Mouse (Mus musculus) limb, embryonic 14.5 days (tissue): ENCODE measurements around the gene Hells. TPM values are rescaled to one million over a fixed set of nuclear protein-coding genes. Genes with fewer than 3 reads are reported as not detected.

Source experiments
- ATAC-seq: fragments of 200-750 bp; cut with Nextera tagmentation; 2 replicates; pipeline ENCODE4 v1.8.0; 2017; ENCODE audit warnings: low read depth, moderate number of reproducible peaks, moderate TSS enrichment; ENCODE audit not compliant: low FRiP score
- DNase-seq: peaks from one replicate; pipeline ENCODE4 v3.0.0-alpha.2; 2015; ENCODE audit warnings: low spot score
- H3K27ac ChIP-seq: fragments of 300-500 bp; sonication (generic); replicated peaks from 2 replicates; pipeline ENCODE4 v1.5.1; 2014; ENCODE audit warnings: low read depth, mild to moderate bottlenecking, low read length, moderate library complexity, mixed read lengths
- H3K27me3 ChIP-seq: fragments of 300-500 bp; sonication (generic); 2 replicates; pipeline ENCODE4 v1.6.1; 2014; ENCODE audit warnings: low read length, mixed read lengths; ENCODE audit not compliant: control insufficient read depth, insufficient read depth
- H3K36me3 ChIP-seq: fragments of 300-500 bp; sonication (generic); 2 replicates; pipeline ENCODE4 v1.6.1; 2014; ENCODE audit warnings: mild to moderate bottlenecking, low read length, moderate library complexity, mixed read lengths; ENCODE audit not compliant: control insufficient read depth, insufficient read depth
- H3K4me1 ChIP-seq: fragments of 300-500 bp; sonication (generic); 2 replicates; pipeline ENCODE4 v1.6.1; 2014; ENCODE audit warnings: antibody characterized with exemption, low read length, mixed read lengths; ENCODE audit not compliant: control insufficient read depth, insufficient read depth
- H3K4me2 ChIP-seq: fragments of 300-500 bp; sonication (generic); replicated peaks from 2 replicates; pipeline ENCODE4 v1.6.1; 2014; ENCODE audit warnings: low read depth, mild to moderate bottlenecking, low read length, moderate library complexity; ENCODE audit not compliant: severe bottlenecking
- H3K4me3 ChIP-seq: fragments of 300-500 bp; sonication (generic); replicated peaks from 2 replicates; pipeline ENCODE4 v1.5.1; 2014; ENCODE audit warnings: low read length
- H3K9ac ChIP-seq: fragments of 300-500 bp; sonication (generic); 2 replicates; pipeline ENCODE4 v1.6.1; 2014; ENCODE audit warnings: mild to moderate bottlenecking, low read depth, low read length, moderate library complexity; ENCODE audit not compliant: severe bottlenecking
- H3K9me3 ChIP-seq: fragments of 300-500 bp; sonication (generic); 2 replicates; pipeline ENCODE4 v1.6.1; 2016; ENCODE audit warnings: low read length; ENCODE audit not compliant: control insufficient read depth
- POLR2A ChIP-seq: fragments of 200-500 bp; IDR thresholded peaks from 2 replicates; pipeline ENCODE4 v1.8.0; 2012; ENCODE audit warnings: inconsistent platforms, mild to moderate bottlenecking, moderate library complexity, borderline replicate concordance; ENCODE audit not compliant: insufficient read depth, insufficient read length; ENCODE audit errors: extremely low read depth
- WGBS: fragments of 180-500 bp; shearing (Covaris S2); extraction: QIAGEN DNeasy Blood & Tissue Kit; methylation state at CpG from one replicate; pipeline ENCODE4 v1.1.7; 2014; 5-methylcytosine and 5-hydroxymethylcytosine counted together
- polyA plus RNA-seq, 2 experiments: library from polyadenylated mRNA; depleted of rRNA in 1 of 2; stranded (reverse) in 1 of 2; unstranded in 1 of 2; fragments of >200 nt; fragmentation: Nextera tagmentation in 1 of 2; extraction: Ambion mirVana in 1 of 2; gene quantifications; 2 replicates each; pipeline versions ENCODE4 v1.2.1 to v1.2.3; 2012 to 2014

The Hells gene
- polyA plus RNA-seq, 2 experiments: 23.3 to 35.3 TPM

DNA sequence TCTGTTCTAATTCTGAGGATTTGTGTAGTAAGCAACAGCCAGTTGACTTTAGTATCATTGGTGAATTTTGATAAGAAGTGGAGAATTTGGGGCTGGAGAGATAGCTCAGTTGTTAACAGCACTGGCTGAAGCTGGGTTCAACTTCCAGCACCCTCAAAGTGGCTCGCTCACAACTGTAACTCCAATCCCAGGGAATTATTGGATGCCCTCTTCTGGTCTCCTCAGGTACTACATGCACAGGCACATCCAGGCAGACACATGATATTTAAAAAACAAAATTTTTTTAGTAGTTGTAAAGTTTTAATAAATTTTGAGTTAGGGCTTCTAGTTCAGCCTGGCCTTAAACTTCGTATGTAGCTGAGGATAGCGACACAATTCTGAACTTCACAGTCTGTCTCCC lies 15.0 kb upstream of the Hells start:
- Histone ChIP-seq H3K9me3 (no peaks in the 10 kb centered on the region), H3K27ac (no peak overlapping the region), H3K36me3 (peaks cover 30% of the 10 kb centered on the region), H3K9ac (no peak overlapping the region), H3K4me3 (no peak overlapping the region), H3K4me2 (no peak overlapping the region), H3K4me1 (no peaks in the 10 kb centered on the region), H3K27me3 (no peaks in the 10 kb centered on the region)
- DNase-seq (no peak), ATAC-seq (no peak)
- TF ChIP-seq POLR2A: no peak
- WGBS: 44% methylated on average over 3 of the region's 3 CpGs

GRCm38 (mm10) chr19:38928481-38929158 lies 2.1 kb upstream of the Hells start:
- H3K9me3 ChIP-seq: no peaks in the 10 kb centered on the region
- H3K4me2 ChIP-seq: no peak overlapping the region
- no peak overlapping the region for H3K9ac ChIP-seq
- no peaks in the 10 kb centered on the region for H3K27me3 ChIP-seq
- H3K27ac ChIP-seq: no peak overlapping the region
- no peak overlapping the region for H3K4me3 ChIP-seq
- WGBS: 97% methylated on average over 11 of the region's 11 CpGs
- ATAC-seq (no peak), DNase-seq (no peak)
- H3K4me1 ChIP-seq: peaks cover 6% of the 10 kb centered on the region
- no peak for TF ChIP-seq POLR2A
- no peaks in the 10 kb centered on the region for H3K36me3 ChIP-seq

DNA sequence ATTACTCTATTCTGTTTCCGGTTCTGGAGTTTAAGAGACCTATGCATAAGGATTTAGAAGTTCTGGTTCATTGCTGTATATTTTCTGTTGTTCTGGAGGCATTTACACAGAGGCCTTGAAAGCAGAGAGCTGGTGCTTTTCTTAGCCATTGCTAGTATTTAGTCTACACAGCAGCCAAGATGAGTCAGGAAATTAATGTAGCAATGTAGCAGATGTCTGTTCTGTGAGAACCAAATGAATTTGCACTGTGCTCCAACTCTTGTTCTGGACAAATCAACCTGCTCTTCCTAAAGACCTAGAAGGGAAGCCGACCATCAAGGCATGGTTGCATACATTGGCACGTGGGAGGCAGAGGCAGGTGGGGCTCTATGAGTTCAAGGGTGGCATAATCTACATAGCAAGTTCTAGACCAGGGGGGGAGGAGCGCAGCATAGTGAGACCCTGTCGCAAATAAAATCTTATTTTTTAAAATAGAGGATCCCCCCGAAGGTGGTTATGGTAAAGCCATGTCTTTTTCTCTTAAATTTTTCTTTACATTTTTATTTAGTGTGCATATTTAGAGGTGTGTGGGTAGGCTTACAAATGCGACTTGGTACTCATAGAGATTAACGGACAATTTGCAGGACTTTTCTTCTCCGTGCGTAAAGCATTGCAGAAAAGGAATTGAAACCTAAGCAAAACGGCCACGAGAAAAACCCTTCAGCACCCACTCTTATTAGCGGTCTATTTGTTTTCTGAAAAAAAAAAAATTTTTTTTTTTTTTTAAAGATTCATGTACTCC lies 1.1 kb upstream of the Hells start:
- peaks cover 6% of the 10 kb centered on the region for H3K4me1 ChIP-seq
- peak overlapping the region; percentile 89 for H3K9ac ChIP-seq
- no peak for TF ChIP-seq POLR2A
- H3K4me2 ChIP-seq: peak overlapping the region; percentile 83
- peak overlapping the region; percentile 90 for H3K4me3 ChIP-seq
- H3K27me3 ChIP-seq: no peaks in the 10 kb centered on the region
- H3K27ac ChIP-seq: no peak overlapping the region
- H3K36me3 ChIP-seq: peaks cover 9% of the 10 kb centered on the region
- WGBS: 64% methylated on average over 13 of the region's 13 CpGs
- no peaks in the 10 kb centered on the region for H3K9me3 ChIP-seq
- no peak for DNase-seq
- ATAC-seq: no peak

DNA sequence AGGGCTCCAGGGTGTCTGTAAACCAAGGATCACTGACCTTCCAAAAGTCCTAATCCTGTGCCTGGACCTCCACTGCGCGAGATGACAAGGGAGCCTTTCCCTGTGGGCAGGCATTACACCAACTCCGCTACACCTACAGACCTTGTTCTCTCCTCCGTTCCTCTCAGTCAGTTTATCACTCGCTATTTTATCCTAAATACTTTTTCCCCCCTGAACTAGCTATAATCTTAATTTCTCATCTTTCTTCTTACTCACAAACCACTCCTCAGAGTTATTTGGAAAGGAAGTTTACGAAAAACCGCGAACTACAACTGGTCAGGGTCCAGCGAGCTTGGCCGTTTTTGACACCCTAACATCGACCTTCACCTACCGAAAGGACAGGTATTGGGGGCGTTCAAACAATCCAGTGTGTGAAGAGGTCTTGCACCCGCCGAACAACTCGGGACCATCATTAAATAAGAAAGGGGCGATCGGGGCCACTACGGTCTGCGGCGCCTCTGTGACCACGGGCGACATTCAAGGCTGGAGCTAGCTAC lies 395 bp upstream of the Hells start:
- peak overlapping the region; percentile 90 for H3K4me3 ChIP-seq
- peak; percentile 39 for ATAC-seq
- peaks cover 6% of the 10 kb centered on the region for H3K4me1 ChIP-seq
- H3K4me2 ChIP-seq: peak overlapping the region; percentile 83
- 2% methylated on average over 23 of the region's 23 CpGs for WGBS
- H3K9ac ChIP-seq: peak overlapping the region; percentile 89
- TF ChIP-seq POLR2A: no peak
- H3K27ac ChIP-seq: peak overlapping the region; percentile 80; the same call in 1 of the 2 replicates
- no peaks in the 10 kb centered on the region for H3K9me3 ChIP-seq
- H3K36me3 ChIP-seq: peaks cover 9% of the 10 kb centered on the region
- DNase-seq: no peak
- no peaks in the 10 kb centered on the region for H3K27me3 ChIP-seq

DNA sequence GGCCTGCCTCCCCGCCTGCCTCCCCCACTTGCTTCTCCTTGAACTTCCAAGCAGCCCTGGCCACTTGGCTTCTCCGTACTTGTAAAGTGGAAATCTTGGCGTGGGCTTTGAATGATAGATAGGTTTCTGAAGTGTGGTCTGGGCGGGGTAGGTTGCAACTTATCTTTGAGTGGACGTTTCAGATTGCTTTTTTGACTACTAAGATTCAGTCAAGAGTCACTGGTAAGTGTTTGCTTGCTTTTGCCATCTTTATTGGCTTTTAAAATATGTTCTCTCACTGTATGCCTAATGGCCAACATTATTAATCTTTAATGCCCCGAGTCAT lies 813 bp downstream of the Hells start:
- ATAC-seq (no peak; the same call in 1 of the 2 replicates), DNase-seq (no peak)
- H3K9me3 ChIP-seq: no peaks in the 10 kb centered on the region
- peak overlapping the region; percentile 90 for H3K4me3 ChIP-seq
- H3K36me3 ChIP-seq: peaks cover 16% of the 10 kb centered on the region
- H3K27ac ChIP-seq: 0 out of 2 replicates have a peak overlapping the region, but pooled peaks have one; percentile 80
- WGBS: 2% methylated on average over 6 of the region's 6 CpGs
- TF ChIP-seq POLR2A: no peak
- H3K9ac ChIP-seq: peak overlapping the region; percentile 89
- peak overlapping the region; percentile 83 for H3K4me2 ChIP-seq
- no peaks in the 10 kb centered on the region for H3K27me3 ChIP-seq
- peaks cover 6% of the 10 kb centered on the region for H3K4me1 ChIP-seq
